Mouse (Mus musculus): Measurements from ENCODE around the gene Ralbp1. TPM values are rescaled to one million over a fixed set of nuclear protein-coding genes. Genes with fewer than 3 reads are reported as not detected.

Ralbp1 gene
- 34.5 and 36.9 TPM in 2 replicates for polyA plus RNA-seq (2012)

GRCm38 (mm10) chr17:65885697-65886529 lies at the start of gene Ralbp1:
Ralbp1 (minus strand) TSS chr17:65885798.
- no peak for TF ChIP-seq GATA1 (IDR thresholded peaks at IDR 0.05; ENCODE audit: low read length)
- TF ChIP-seq TAL1 (IDR thresholded peaks at IDR 0.05; ENCODE audit: low read length), result no peak
- H3K4me1 ChIP-seq (ENCODE audit: control insufficient read depth), result peaks cover 45% of the 10 kb centered on the region
- no peaks in the 10 kb centered on the region; the same call in 1 of the 2 replicates for H3K36me3 ChIP-seq (ENCODE audit: control insufficient read depth)
- peak within 1 kb of the TSS; percentile 92 for H3K4me3 ChIP-seq (replicated peaks)
- H3K27me3 ChIP-seq (ENCODE audit: control insufficient read depth), result no peaks in the 10 kb centered on the region
- no peaks in the 10 kb centered on the region for H3K9me3 ChIP-seq (ENCODE audit: control insufficient read depth, low read length)

DNA sequence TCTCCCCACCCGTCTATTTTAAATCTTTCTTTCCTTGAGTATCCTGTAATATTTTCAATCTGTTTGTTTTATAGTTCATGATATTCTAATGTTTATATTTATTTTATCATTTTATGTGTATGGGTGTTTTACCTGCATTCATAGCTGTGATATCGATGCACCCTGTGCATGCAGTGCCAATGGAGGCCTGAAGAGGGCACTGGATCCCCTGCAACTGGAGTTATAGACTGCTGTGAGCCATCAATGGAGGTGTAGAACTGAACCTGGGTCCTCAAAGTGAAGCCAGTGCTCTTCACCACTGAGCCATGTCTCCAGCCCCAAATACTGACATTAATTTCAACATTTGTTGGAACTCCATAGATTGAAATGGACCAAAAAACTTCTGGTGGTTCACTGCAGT lies 48.1 kb upstream of the Ralbp1 start:
- H3K4me3 ChIP-seq (replicated peaks), result no peak overlapping the region
- peaks cover 41% of the 10 kb centered on the region for H3K36me3 ChIP-seq (ENCODE audit: control insufficient read depth)
- peaks cover 3% of the 10 kb centered on the region; the same call in 1 of the 2 replicates for H3K9me3 ChIP-seq (ENCODE audit: control insufficient read depth, low read length)
- H3K27me3 ChIP-seq (ENCODE audit: control insufficient read depth), result no peaks in the 10 kb centered on the region
- H3K4me1 ChIP-seq (ENCODE audit: control insufficient read depth), result no peaks in the 10 kb centered on the region
- TF ChIP-seq GATA1 (IDR thresholded peaks at IDR 0.05; ENCODE audit: low read length) (no peak), TAL1 (IDR thresholded peaks at IDR 0.05; ENCODE audit: low read length) (no peak)

GRCm38 (mm10) chr17:65931525-65931924 lies 45.9 kb upstream of the Ralbp1 start:
- no peak for TF ChIP-seq GATA1 (IDR thresholded peaks at IDR 0.05; ENCODE audit: low read length)
- TF ChIP-seq TAL1 (IDR thresholded peaks at IDR 0.05; ENCODE audit: low read length), result no peak
- Histone ChIP-seq H3K9me3 (ENCODE audit: control insufficient read depth, low read length) (peaks cover 3% of the 10 kb centered on the region; the same call in 1 of the 2 replicates), H3K4me1 (ENCODE audit: control insufficient read depth) (no peaks in the 10 kb centered on the region), H3K4me3 (replicated peaks) (no peak overlapping the region), H3K27me3 (ENCODE audit: control insufficient read depth) (no peaks in the 10 kb centered on the region), H3K36me3 (ENCODE audit: control insufficient read depth) (peaks cover 45% of the 10 kb centered on the region)

- Histone ChIP-seq H3K4me3 (replicated peaks) (no peak overlapping the region), H3K4me1 (ENCODE audit: control insufficient read depth) (no peaks in the 10 kb centered on the region), H3K27me3 (ENCODE audit: control insufficient read depth) (no peaks in the 10 kb centered on the region), H3K9me3 (ENCODE audit: control insufficient read depth, low read length) (peaks cover 3% of the 10 kb centered on the region; the same call in 1 of the 2 replicates), H3K36me3 (ENCODE audit: control insufficient read depth) (peaks cover 46% of the 10 kb centered on the region)
- TF ChIP-seq TAL1 (IDR thresholded peaks at IDR 0.05; ENCODE audit: low read length) (no peak), GATA1 (IDR thresholded peaks at IDR 0.05; ENCODE audit: low read length) (no peak)
Measured at GRCm38 (mm10) chr17:65930960-65931359, 45.4 kb upstream of the Ralbp1 start.

GRCm38 (mm10) chr17:65930158-65930826 lies 44.7 kb upstream of the Ralbp1 start:
- Histone ChIP-seq H3K27me3 (ENCODE audit: control insufficient read depth) (no peaks in the 10 kb centered on the region), H3K4me3 (replicated peaks) (no peak overlapping the region), H3K9me3 (ENCODE audit: control insufficient read depth, low read length) (peaks cover 3% of the 10 kb centered on the region; the same call in 1 of the 2 replicates), H3K36me3 (ENCODE audit: control insufficient read depth) (peaks cover 47% of the 10 kb centered on the region), H3K4me1 (ENCODE audit: control insufficient read depth) (no peaks in the 10 kb centered on the region)
- TF ChIP-seq GATA1 (IDR thresholded peaks at IDR 0.05; ENCODE audit: low read length), result no peak
- TF ChIP-seq TAL1 (IDR thresholded peaks at IDR 0.05; ENCODE audit: low read length), result no peak

DNA sequence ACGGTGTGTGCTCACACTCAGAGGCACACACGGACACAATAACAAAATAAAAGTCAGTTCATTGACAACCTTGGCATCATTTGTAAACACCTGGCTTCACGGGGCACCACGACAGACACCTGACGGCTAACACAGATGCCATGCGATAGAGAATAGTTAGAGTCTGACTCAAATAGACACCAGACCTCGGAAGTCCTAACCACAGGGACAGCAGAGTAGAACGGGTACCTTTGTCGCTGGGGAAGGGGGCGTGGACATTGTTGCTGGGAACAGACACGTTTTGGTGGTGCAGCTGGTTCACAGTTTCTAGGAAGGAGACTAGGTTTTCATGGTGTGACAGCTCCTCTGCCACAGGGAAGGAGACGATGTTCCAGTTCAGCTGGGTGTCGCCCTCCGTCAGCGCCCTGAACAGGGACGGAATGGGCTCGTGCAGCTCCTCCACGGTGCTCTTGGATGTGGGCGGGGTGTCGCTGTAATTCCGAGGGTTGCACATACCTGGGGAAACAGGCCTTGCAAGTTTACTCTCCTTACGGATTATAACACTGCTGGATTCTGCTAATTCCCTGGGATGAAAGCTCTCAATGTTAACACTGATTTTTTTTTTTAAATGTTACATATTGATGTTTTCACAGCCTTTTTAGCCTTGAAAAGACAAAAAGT lies 43.9 kb upstream of the Ralbp1 start:
- TF ChIP-seq TAL1 (IDR thresholded peaks at IDR 0.05; ENCODE audit: low read length) (no peak), GATA1 (IDR thresholded peaks at IDR 0.05; ENCODE audit: low read length) (no peak)
- H3K36me3 ChIP-seq (ENCODE audit: control insufficient read depth), result peaks cover 52% of the 10 kb centered on the region
- H3K4me1 ChIP-seq (ENCODE audit: control insufficient read depth), result no peaks in the 10 kb centered on the region
- H3K4me3 ChIP-seq (replicated peaks), result no peak overlapping the region
- peaks cover 3% of the 10 kb centered on the region; the same call in 1 of the 2 replicates for H3K9me3 ChIP-seq (ENCODE audit: control insufficient read depth, low read length)
- H3K27me3 ChIP-seq (ENCODE audit: control insufficient read depth), result no peaks in the 10 kb centered on the region

GRCm38 (mm10) chr17:65927077-65927476 lies 41.5 kb upstream of the Ralbp1 start:
- TF ChIP-seq GATA1 (IDR thresholded peaks at IDR 0.05; ENCODE audit: low read length), result no peak
- TF ChIP-seq TAL1 (IDR thresholded peaks at IDR 0.05; ENCODE audit: low read length), result no peak
- peaks cover 54% of the 10 kb centered on the region for H3K36me3 ChIP-seq (ENCODE audit: control insufficient read depth)
- H3K9me3 ChIP-seq (ENCODE audit: control insufficient read depth, low read length), result no peaks in the 10 kb centered on the region
- H3K4me1 ChIP-seq (ENCODE audit: control insufficient read depth), result no peaks in the 10 kb centered on the region
- no peaks in the 10 kb centered on the region for H3K27me3 ChIP-seq (ENCODE audit: control insufficient read depth)
- H3K4me3 ChIP-seq (replicated peaks), result no peak overlapping the region

DNA sequence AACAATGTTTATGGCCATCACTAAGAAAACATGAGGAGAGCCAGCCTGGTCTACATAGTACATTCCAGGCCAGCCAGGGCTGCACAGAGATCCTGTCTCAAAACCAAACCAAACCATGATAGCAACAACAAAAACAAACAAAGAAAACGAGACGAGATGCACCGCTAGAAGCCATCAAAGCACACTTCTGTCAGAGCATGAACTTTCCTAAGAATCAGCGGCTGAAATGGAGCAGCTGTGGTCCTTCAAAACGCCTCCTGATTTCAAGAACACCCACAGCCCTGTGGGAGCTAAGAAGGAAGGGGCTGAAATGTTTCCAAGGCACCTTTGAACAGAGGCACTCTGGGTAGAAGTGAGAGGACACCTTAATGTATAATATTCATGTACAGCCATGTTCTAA lies 38.6 kb upstream of the Ralbp1 start:
- Histone ChIP-seq H3K4me3 (replicated peaks) (no peak overlapping the region), H3K27me3 (ENCODE audit: control insufficient read depth) (no peaks in the 10 kb centered on the region), H3K4me1 (ENCODE audit: control insufficient read depth) (peaks cover 6% of the 10 kb centered on the region), H3K9me3 (ENCODE audit: control insufficient read depth, low read length) (no peaks in the 10 kb centered on the region), H3K36me3 (ENCODE audit: control insufficient read depth) (peaks cover 55% of the 10 kb centered on the region)
- TF ChIP-seq GATA1 (IDR thresholded peaks at IDR 0.05; ENCODE audit: low read length) (no peak), TAL1 (IDR thresholded peaks at IDR 0.05; ENCODE audit: low read length) (no peak)

- no peak overlapping the region for H3K4me3 ChIP-seq (replicated peaks)
- no peaks in the 10 kb centered on the region for H3K9me3 ChIP-seq (ENCODE audit: control insufficient read depth, low read length)
- peaks cover 12% of the 10 kb centered on the region for H3K4me1 ChIP-seq (ENCODE audit: control insufficient read depth)
- no peaks in the 10 kb centered on the region for H3K27me3 ChIP-seq (ENCODE audit: control insufficient read depth)
- TF ChIP-seq GATA1 (IDR thresholded peaks at IDR 0.05; ENCODE audit: low read length), result no peak
- TF ChIP-seq TAL1 (IDR thresholded peaks at IDR 0.05; ENCODE audit: low read length), result no peak
- H3K36me3 ChIP-seq (ENCODE audit: control insufficient read depth), result peaks cover 42% of the 10 kb centered on the region
Measured at GRCm38 (mm10) chr17:65921975-65922374, 36.4 kb upstream of the Ralbp1 start.

Measured in erythroblast, embryonic 14.5 days (primary cell).